9 mouse cellular contexts compared by ENCODE assay signal in the genomic region with DNA sequence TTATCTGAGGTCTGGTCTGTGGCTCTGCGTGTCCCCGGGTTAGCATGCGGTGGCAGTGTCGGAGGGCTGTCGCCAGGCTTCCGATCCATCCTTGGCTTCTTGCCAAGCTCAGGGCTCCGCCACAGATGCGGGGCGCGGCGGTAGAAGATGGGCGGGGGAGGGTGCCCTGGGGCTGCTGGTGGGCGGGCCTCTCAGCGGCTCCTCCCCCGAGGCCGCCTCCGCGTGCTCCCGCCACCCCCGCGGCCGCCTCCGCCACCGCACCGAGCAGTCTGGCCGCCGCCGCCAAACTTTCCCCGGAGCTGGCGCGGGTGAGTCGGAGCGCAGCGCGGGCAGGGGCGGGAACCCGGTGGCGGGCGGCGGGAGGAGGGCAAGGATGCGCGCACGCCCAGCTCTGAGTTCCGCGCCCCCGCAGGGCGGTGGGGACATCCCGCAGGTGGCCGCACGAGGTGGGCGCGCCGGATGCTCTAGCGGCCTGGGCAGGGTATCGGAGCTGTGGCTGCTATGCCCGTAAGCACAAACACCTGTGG. TPM values are rescaled to one million over a fixed set of nuclear protein-coding genes. Genes with fewer than 3 reads are reported as not detected.
DNase-seq lines count a peak whose midpoint lies in the region; ATAC-seq and TF ChIP-seq lines count a peak whose summit lies in the region.
"Had no signal": no experiment of that assay in that cellular context is flagged by ENCODE, and none has a peak within 500 bp of the region (broad histone marks: within the 10 kb centered on the region; RNA-seq: fewer than 3 reads in every experiment).

A gene (plus strand): TSS at position 246 of the 527 bp plus-strand sequence.

- H3K27me3 ChIP-seq in kidney, adult 2 months (replicated peaks; ENCODE audit: control insufficient read depth, insufficient read depth, low read length): 0 out of 2 replicates have a peak, but pooled peaks cover 1% of the 10 kb centered on the region
- peaks cover 66% of the 10 kb centered on the region for H3K27me3 ChIP-seq in liver, embryonic 12.5 days (replicated peaks)

- H3K9ac ChIP-seq in liver, embryonic 12.5 days: no peak within 1 kb of the TSS

- H3K9me3 ChIP-seq in liver, embryonic 12.5 days (replicated peaks): no peaks in the 10 kb centered on the region

- TF ChIP-seq CTCF in kidney, adult 2 months (conservative IDR thresholded peaks at IDR 0.05; ENCODE audit: insufficient read depth, insufficient read length, low read depth, low read length): no peak

- H3K36me3 ChIP-seq in kidney, adult 2 months (ENCODE audit: control insufficient read depth, insufficient read depth, low read length): no peaks in the 10 kb centered on the region
- H3K36me3 ChIP-seq in liver, embryonic 12.5 days: no peaks in the 10 kb centered on the region
- H3K36me3 ChIP-seq: G1E had no signal

- H3K4me3 ChIP-seq in kidney, adult 2 months (ENCODE audit: insufficient read depth, low read depth, low read length): peak within 1 kb of the TSS; percentile 42
- peak within 1 kb of the TSS; percentile 45 for H3K4me3 ChIP-seq in liver, embryonic 12.5 days

- H3K4me1 ChIP-seq in kidney, adult 2 months (ENCODE audit: control insufficient read depth, insufficient read depth, low read length): no peaks in the 10 kb centered on the region
- H3K4me1 ChIP-seq in liver, embryonic 12.5 days: peaks cover 8% of the 10 kb centered on the region

- no peak for ATAC-seq in liver, embryonic 12.5 days

- H3K27ac ChIP-seq in kidney, adult 2 months (ENCODE audit: insufficient read depth, low read depth, low read length): no peak within 1 kb of the TSS
- no peak within 1 kb of the TSS for H3K27ac ChIP-seq in liver, embryonic 12.5 days

- H3K4me2 ChIP-seq in liver, embryonic 12.5 days: peak within 1 kb of the TSS; percentile 69

- WGBS in kidney, adult 2 months: 1% methylated on average over 56 of the region's 56 CpGs
- WGBS in liver, embryonic 12.5 days (ENCODE audit: insufficient replicate concordance): under 1% methylated on average over 53 of the region's 56 CpGs

- peak; percentile 36 for DNase-seq in kidney, adult 2 months
- no peak for DNase-seq in kidney, adult 9 months
- DNase-seq in cerebellum, adult 8-10 months: peak; percentile 23
- DNase-seq in gastrocnemius, adult 18-20 months (ENCODE audit: low spot score): peak; percentile 27
- DNase-seq in induced T-regulatory cell, adult 2 months (ENCODE audit: low read depth): peak; percentile 44
- peak; percentile 59 for DNase-seq in neural tube, embryonic 10.5 days (ENCODE audit: extremely low spot score, low spot score)
- DNase-seq in yolk sac, embryonic 10.5 days (ENCODE audit: low spot score): no peak

- no peak for TF ChIP-seq POLR2A in kidney, adult 2 months (IDR thresholded peaks at IDR 0.05; ENCODE audit: low read depth, low read length)

RNA-seq across cellular contexts. Expression of the gene that starts here (rescaled TPM):
- 0.23 and 0.34 TPM in 2 replicates for polyA plus RNA-seq in kidney, adult 2 months (2012; rRNA removed)
- total RNA-seq in gastrocnemius, adult 18-20 months (2021): under 1 TPM; 0.38 to 0.41 TPM
- not detected in 2 replicates for polyA plus RNA-seq in liver, embryonic 12.5 days (2016; fragmentation: Nextera tagmentation; extraction: Ambion mirVana)
- polyA plus RNA-seq: G1E had no signal

Comparison
In these comparisons a context has a peak if more than half of its experiments do, and no peak if none do; other contexts are left out.
1. Peak in DNase-seq and H3K4me3 ChIP-seq in kidney, adult 2 months; RNA of the gene not detected or under 1 TPM.
2. Peak in DNase-seq in gastrocnemius, adult 18-20 months; RNA of the gene not detected or under 1 TPM.
3. DNase-seq: peak in cerebellum, adult 8-10 months (single experiment), induced T-regulatory cell, adult 2 months (single experiment) and neural tube, embryonic 10.5 days (single experiment); none in kidney, adult 9 months (single experiment) and yolk sac, embryonic 10.5 days (single experiment).